Mouse (Mus musculus): Measurements from ENCODE around the gene Ifnab.

- TF ChIP-seq GATA1 (IDR thresholded peaks at IDR 0.05; ENCODE audit: borderline replicate concordance, low read length) (no peak), FLI1 (IDR thresholded peaks at IDR 0.05; ENCODE audit: low read length) (no peak)
These were observed 10.8 kb downstream of the Ifnab start for GRCm38 (mm10) chr4:88680362-88680761.

All from megakaryocyte, embryonic 14.5 days (primary cell).